Mouse (Mus musculus) olfactory bulb, adult 2 months (tissue): ENCODE measurements around the gene Adprh. TPM values are rescaled to one million over a fixed set of nuclear protein-coding genes. Genes with fewer than 3 reads are reported as not detected.

ENCODE experiments used
- H3K27ac ChIP-seq: fragments of 200-500 bp; 2 replicates; pipeline ENCODE4 v1.5.1; 2012; ENCODE audit warnings: low read depth, low read length; ENCODE audit not compliant: insufficient read depth
- H3K4me1 ChIP-seq: fragments of 200-500 bp; 2 replicates; pipeline ENCODE4 v1.6.1; 2012; ENCODE audit warnings: low read length; ENCODE audit not compliant: control insufficient read depth, insufficient read depth
- H3K4me3 ChIP-seq: fragments of 200-500 bp; 2 replicates; pipeline ENCODE4 v1.5.1; 2012; ENCODE audit warnings: mild to moderate bottlenecking, low read depth, low read length, moderate library complexity; ENCODE audit not compliant: insufficient read depth
- CTCF ChIP-seq: fragments of 200-500 bp; IDR thresholded peaks from 2 replicates; pipeline ENCODE4 v1.5.1; 2012; ENCODE audit warnings: low read depth, mild to moderate bottlenecking, low read length, moderate library complexity; ENCODE audit not compliant: insufficient read depth
- POLR2A ChIP-seq: fragments of 200-500 bp; IDR thresholded peaks from 2 replicates; pipeline ENCODE4 v1.6.1; 2012; ENCODE audit warnings: mild to moderate bottlenecking, low read depth, low read length, moderate library complexity; ENCODE audit not compliant: insufficient read depth
- WGBS: fragments of 180-500 bp; shearing (Covaris S2); methylation state at CpG from one replicate; pipeline ENCODE4 v1.1.7; 2018; 5-methylcytosine and 5-hydroxymethylcytosine counted together
- polyA plus RNA-seq: library from polyadenylated mRNA; stranded (reverse); fragments of >200 nt; gene quantifications from 2 replicates; pipeline ENCODE4 v1.2.4, GENCODE M21; 2012; ENCODE audit warnings: low replicate concordance; ENCODE audit not compliant: missing spikeins, insufficient read depth, insufficient read length

Adprh gene
- polyA plus RNA-seq, 1 experiment = not detected

- Histone ChIP-seq H3K4me3 (peak overlapping the region; percentile 47), H3K27ac (0 out of 2 replicates have a peak overlapping the region, but pooled peaks have one; percentile 31), H3K4me1 (peaks cover 8% of the 10 kb centered on the region)
- WGBS = 6% methylated on average over 34 of the region's 34 CpGs
- TF ChIP-seq CTCF = no peak
- no peak for TF ChIP-seq POLR2A
These were observed 24.1 kb upstream of the Adprh start for GRCm38 (mm10) chr16:38476312-38477240.

DNA sequence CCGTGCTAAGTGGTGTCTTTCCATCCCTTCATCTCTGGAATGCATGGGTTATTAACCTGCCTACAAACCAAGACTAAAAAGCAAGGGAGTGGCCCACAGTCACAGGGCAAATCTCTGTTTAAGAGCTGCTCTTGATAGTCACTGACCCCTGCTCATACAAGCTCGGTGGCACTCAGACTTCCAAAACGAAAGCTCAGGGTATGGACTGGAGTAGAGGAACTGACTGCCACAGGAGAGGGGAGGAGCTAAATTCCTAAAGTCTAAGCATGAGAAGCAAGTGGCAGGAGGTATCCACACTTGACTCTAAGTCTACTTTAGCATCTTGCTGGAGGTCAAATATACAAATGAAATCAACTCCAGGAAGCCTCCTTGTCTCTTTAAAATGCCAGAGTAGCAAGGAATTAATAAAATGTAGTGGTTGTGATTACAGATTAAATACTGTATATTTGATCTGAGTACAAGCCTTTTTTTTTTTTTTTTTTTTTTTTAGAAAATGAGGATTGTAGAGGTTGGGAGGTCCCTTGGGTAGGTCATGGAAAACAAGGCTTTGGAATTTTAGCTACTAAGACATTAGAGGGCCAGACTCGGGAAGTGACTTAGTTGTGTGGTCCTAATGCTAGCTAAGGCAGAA is 23.3 kb upstream of the Adprh start:
- 71% methylated on average over 4 of the region's 4 CpGs for WGBS
- peaks cover 8% of the 10 kb centered on the region for H3K4me1 ChIP-seq
- no peak overlapping the region for H3K27ac ChIP-seq
- H3K4me3 ChIP-seq = no peak overlapping the region
- no peak for TF ChIP-seq CTCF
- TF ChIP-seq POLR2A = no peak

DNA sequence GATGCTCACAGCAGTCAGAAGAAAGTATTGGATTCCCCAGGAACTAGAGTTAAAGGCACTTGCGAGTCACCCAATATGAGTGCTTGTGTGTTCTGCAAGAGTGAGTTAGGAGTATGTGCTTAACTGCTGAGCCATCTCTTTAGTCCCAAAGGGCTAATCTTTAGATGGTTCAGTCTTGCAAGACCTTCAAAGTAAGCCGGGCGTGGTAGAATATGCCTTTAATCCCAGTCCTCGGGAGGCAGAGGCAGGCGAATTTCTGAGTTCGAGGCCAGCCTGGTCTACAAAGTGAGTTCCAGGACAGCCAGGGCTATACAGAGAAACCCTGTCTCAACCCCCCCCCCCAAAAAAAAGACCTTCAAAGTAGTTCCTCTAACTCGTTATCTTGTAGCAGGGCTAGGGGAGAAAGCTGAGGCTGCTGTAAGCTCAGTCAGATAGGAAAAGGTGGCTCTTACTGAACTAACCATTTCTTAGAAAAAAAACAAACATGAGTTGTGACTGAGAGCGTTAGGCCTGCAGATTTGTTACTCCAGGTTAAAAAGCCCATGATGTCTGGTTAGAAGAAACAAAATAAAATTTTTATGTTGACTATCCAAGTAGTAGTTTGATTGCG is 22.3 kb upstream of the Adprh start:
- peaks cover 8% of the 10 kb centered on the region for H3K4me1 ChIP-seq
- H3K4me3 ChIP-seq = no peak overlapping the region
- no peak for TF ChIP-seq CTCF
- TF ChIP-seq POLR2A = no peak
- H3K27ac ChIP-seq = no peak overlapping the region
- WGBS = 95% methylated on average over 9 of the region's 9 CpGs

- 93% methylated on average over 5 of the region's 5 CpGs for WGBS
- TF ChIP-seq POLR2A = no peak
- no peak for TF ChIP-seq CTCF
- Histone ChIP-seq H3K27ac (no peak overlapping the region), H3K4me3 (no peak overlapping the region), H3K4me1 (peaks cover 8% of the 10 kb centered on the region)
These were observed 21.2 kb upstream of the Adprh start for GRCm38 (mm10) chr16:38473661-38474060.

- no peak overlapping the region for H3K27ac ChIP-seq
- H3K4me3 ChIP-seq = no peak overlapping the region
- H3K4me1 ChIP-seq = peaks cover 8% of the 10 kb centered on the region
- no peak for TF ChIP-seq POLR2A
- TF ChIP-seq CTCF = no peak
- 92% methylated on average over 5 of the region's 5 CpGs for WGBS
These were observed 20.0 kb upstream of the Adprh start for GRCm38 (mm10) chr16:38472507-38472873.

DNA sequence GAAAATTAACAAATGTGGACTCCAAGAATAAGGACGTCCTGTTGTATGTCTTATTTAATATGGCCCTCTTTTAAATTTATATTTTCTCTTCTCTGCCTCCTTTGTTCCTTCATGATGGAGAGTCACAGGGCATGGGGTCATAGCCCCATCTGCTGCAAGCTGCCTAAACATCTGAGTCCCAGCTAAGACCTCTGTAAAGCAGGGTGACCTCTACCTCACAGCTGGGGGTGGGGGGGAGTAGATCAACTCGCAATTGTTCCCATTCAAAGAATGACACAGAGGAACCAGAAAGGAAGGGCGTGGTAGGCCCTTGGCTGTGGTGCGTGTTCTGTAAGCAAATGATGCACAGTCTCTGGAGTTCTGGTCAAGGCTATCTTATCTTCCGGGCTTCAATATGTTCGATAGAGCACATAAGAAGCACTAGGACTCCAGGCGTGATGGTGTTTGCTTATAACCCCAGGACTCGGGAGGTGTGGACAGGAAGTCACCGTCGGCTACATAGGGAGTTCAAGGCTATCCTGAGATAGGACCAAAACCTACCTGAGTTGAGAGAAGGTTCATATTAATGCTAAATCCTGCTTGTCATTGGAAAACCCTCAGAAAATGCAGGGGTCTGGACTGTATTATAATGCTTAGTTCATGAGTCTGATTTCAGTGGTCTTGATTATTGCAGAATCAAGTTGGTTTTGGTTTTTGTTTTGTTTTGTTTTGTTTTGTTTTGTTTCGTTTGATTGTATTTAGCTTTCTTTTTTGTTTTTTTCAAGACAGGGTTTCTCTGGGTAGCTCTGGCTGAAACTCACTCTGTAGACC is 19.4 kb upstream of the Adprh start:
- Histone ChIP-seq H3K27ac (no peak overlapping the region), H3K4me3 (no peak overlapping the region), H3K4me1 (peaks cover 4% of the 10 kb centered on the region)
- TF ChIP-seq POLR2A (no peak), CTCF (no peak)
- 89% methylated on average over 11 of the region's 11 CpGs for WGBS

- TF ChIP-seq POLR2A (no peak), CTCF (no peak)
- H3K4me1 ChIP-seq = no peaks in the 10 kb centered on the region
- 64% methylated on average over 8 of the region's 8 CpGs for WGBS
- H3K27ac ChIP-seq = no peak overlapping the region
- no peak overlapping the region for H3K4me3 ChIP-seq
These were observed 16.9 kb upstream of the Adprh start for GRCm38 (mm10) chr16:38469437-38469836.

GRCm38 (mm10) chr16:38468706-38469018 is 16.2 kb upstream of the Adprh start:
- no peak overlapping the region for H3K4me3 ChIP-seq
- no peak overlapping the region for H3K27ac ChIP-seq
- WGBS = 34% methylated on average over 3 of the region's 3 CpGs
- no peaks in the 10 kb centered on the region for H3K4me1 ChIP-seq
- TF ChIP-seq CTCF (no peak), POLR2A (no peak)
